Mouse (Mus musculus): Measurements from ENCODE around the gene Kcnc1. TPM values are rescaled to one million over a fixed set of nuclear protein-coding genes. Genes with fewer than 3 reads are reported as not detected.
A peak's percentile ranks its signal among the peaks of the same experiment; 100 is the strongest.

Gene Kcnc1
- polyA plus RNA-seq, 1 experiment from 2014 or later = 0.50 TPM

DNA sequence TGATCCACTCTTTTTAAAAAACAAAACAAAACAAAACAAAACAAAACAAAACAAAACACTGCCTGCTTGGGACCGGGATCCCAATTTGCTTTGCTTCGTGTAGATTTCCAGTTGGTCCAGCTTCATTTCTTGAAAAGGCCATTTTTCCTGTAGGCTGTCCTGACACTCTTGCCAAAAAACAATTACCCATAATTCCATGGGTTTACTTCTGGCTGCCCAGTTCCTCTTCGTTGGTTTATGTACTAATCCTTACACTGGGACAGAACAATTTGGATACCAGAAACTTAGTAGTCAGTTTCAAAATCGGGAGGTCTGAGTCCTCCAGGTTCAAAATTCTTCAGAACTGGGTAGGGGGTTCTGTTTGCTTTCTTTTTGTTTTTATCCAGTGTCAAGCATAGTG lies 6.1 kb upstream of the Kcnc1 start:
- no peak overlapping the region for H3K27ac ChIP-seq (ENCODE audit: low read length)
- H3K4me2 ChIP-seq (ENCODE audit: low read depth, low read length) = no peak overlapping the region
- WGBS = 61% methylated on average over 4 of the region's 4 CpGs
- no peaks in the 10 kb centered on the region for H3K4me1 ChIP-seq (ENCODE audit: control insufficient read depth, insufficient read depth, low read length)
- peaks cover 12% of the 10 kb centered on the region for H3K27me3 ChIP-seq (replicated peaks; ENCODE audit: control insufficient read depth, insufficient read depth, low read length)
- H3K36me3 ChIP-seq (ENCODE audit: control insufficient read depth, insufficient read depth, low read length) = no peaks in the 10 kb centered on the region
- no peak for ATAC-seq
- H3K4me3 ChIP-seq (ENCODE audit: low read length) = no peak overlapping the region
- no peak overlapping the region for H3K9ac ChIP-seq (ENCODE audit: low read depth, low read length)
- H3K9me3 ChIP-seq (ENCODE audit: control insufficient read depth, low read length) = no peaks in the 10 kb centered on the region

DNA sequence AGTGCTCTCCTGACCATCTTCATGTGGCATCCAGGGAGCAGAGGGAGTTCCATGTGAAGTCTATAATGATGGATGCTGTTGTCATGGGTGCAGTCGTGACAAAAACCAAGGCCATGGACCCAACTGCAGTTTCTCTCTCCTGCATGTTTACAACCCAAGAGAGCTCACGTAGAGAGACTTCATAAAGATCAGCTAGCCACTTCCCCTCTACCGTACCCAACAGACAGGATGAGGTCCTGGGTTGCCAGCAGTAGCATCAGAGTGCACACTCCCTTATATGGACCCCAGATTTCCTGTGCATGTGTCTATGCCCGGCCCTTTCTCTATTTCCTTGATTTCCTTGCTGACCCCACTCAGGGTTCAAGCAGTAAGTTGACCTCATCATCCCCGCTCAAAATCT lies 4.6 kb upstream of the Kcnc1 start:
- 54% methylated on average over 5 of the region's 5 CpGs for WGBS
- ATAC-seq = no peak
- no peak overlapping the region for H3K4me2 ChIP-seq (ENCODE audit: low read depth, low read length)
- H3K27me3 ChIP-seq (replicated peaks; ENCODE audit: control insufficient read depth, insufficient read depth, low read length) = peaks cover 18% of the 10 kb centered on the region
- no peak overlapping the region for H3K9ac ChIP-seq (ENCODE audit: low read depth, low read length)
- H3K4me1 ChIP-seq (ENCODE audit: control insufficient read depth, insufficient read depth, low read length) = peaks cover 5% of the 10 kb centered on the region
- H3K27ac ChIP-seq (ENCODE audit: low read length) = no peak overlapping the region
- no peak overlapping the region for H3K4me3 ChIP-seq (ENCODE audit: low read length)
- no peaks in the 10 kb centered on the region for H3K36me3 ChIP-seq (ENCODE audit: control insufficient read depth, insufficient read depth, low read length)
- H3K9me3 ChIP-seq (ENCODE audit: control insufficient read depth, low read length) = no peaks in the 10 kb centered on the region

DNA sequence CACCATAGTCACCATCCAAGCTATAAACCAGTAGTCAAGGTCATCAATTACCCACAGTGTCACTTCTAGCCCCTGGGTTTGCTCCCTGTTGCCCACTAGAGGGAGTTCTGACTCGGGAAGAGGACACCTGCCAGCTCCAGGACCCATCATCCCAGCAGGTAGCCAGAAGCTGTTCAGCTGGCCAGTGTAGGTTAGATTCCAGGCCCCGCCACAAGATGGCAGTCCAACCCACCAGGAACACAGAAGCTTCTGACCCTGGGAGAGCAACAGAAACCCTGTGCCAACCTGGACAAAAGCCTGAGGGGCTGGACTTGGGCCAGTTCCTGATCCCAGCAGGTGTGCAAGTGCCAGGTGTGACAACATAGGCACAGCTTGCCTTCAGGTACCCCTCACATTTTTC lies 3.2 kb upstream of the Kcnc1 start:
- H3K36me3 ChIP-seq (ENCODE audit: control insufficient read depth, insufficient read depth, low read length) = no peaks in the 10 kb centered on the region
- WGBS = 0% methylated on average over 2 of the region's 2 CpGs
- H3K4me3 ChIP-seq (ENCODE audit: low read length) = no peak overlapping the region
- no peak overlapping the region for H3K9ac ChIP-seq (ENCODE audit: low read depth, low read length)
- H3K4me2 ChIP-seq (ENCODE audit: low read depth, low read length) = no peak overlapping the region
- peaks cover 32% of the 10 kb centered on the region for H3K27me3 ChIP-seq (replicated peaks; ENCODE audit: control insufficient read depth, insufficient read depth, low read length)
- H3K9me3 ChIP-seq (ENCODE audit: control insufficient read depth, low read length) = no peaks in the 10 kb centered on the region
- H3K27ac ChIP-seq (ENCODE audit: low read length) = no peak overlapping the region
- peaks cover 15% of the 10 kb centered on the region for H3K4me1 ChIP-seq (ENCODE audit: control insufficient read depth, insufficient read depth, low read length)
- peak; percentile 44; the same call in 1 of the 2 replicates for ATAC-seq

DNA sequence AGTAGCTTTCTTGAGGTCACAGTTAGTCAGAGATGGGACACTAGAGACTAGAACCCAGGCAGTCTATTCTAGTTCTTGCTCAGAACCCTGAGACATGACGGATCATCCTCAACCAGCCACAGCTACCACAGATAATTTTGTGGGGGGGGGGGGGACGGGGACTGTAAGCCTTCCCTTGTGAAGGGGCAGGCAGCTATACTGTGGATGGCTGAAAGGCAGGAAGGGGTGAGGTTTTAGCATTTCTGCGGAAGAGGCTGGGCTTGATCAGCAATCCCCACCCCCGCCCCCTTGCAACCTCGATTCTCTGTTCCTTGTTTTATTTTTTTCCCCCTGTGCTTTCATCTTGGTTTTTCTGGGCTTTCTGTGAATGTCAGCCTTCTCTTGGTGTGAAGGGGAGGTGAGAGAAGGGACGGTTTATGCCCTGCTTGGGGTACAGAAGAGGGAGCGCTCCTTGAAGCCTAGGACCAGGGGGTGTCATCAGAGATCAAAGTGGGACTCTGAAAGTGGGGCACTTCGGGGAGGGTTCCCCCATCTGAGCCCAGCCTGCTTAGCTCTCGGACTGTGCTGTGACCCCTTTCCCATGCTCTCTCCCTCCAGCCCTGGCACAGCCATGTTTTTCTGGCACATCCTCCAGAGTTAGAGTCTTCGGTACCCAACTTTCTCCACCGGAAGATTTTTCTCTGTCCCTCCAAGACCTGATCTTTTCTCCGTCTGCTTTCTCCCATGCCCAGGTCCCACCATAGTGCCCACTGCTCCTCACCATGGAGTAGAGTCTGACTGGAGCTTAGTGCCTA lies 2.4 kb upstream of the Kcnc1 start:
- Histone ChIP-seq H3K4me1 (ENCODE audit: control insufficient read depth, insufficient read depth, low read length) (peaks cover 15% of the 10 kb centered on the region), H3K9me3 (ENCODE audit: control insufficient read depth, low read length) (no peaks in the 10 kb centered on the region), H3K27me3 (replicated peaks; ENCODE audit: control insufficient read depth, insufficient read depth, low read length) (peaks cover 40% of the 10 kb centered on the region), H3K4me2 (ENCODE audit: low read depth, low read length) (no peak overlapping the region), H3K4me3 (ENCODE audit: low read length) (no peak overlapping the region), H3K9ac (ENCODE audit: low read depth, low read length) (no peak overlapping the region), H3K27ac (ENCODE audit: low read length) (no peak overlapping the region), H3K36me3 (ENCODE audit: control insufficient read depth, insufficient read depth, low read length) (no peaks in the 10 kb centered on the region)
- no peak for ATAC-seq
- WGBS = 29% methylated on average over 12 of the region's 12 CpGs

DNA sequence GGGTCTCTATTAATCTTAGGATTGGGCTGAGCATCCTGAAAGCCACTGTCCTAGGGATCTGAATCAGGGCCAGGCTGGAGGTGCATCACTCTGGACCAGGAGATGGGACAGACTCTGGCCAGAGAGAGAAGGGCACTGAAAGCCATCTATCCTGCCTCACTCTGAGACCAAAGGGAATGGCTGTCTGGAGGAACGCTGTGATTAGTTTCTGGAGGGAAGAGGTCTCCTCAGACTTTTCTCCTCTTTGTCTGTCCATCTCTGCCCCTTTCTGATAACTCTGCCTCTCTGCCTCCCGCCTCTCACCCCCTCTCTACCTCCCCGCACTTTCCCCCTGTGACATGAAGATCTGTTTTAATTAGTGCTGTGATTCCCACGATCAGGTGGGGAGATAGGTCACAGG lies 1.4 kb upstream of the Kcnc1 start:
- no peaks in the 10 kb centered on the region for H3K9me3 ChIP-seq (ENCODE audit: control insufficient read depth, low read length)
- WGBS = 63% methylated on average over 4 of the region's 4 CpGs
- no peak overlapping the region for H3K27ac ChIP-seq (ENCODE audit: low read length)
- peaks cover 15% of the 10 kb centered on the region for H3K4me1 ChIP-seq (ENCODE audit: control insufficient read depth, insufficient read depth, low read length)
- H3K36me3 ChIP-seq (ENCODE audit: control insufficient read depth, insufficient read depth, low read length) = no peaks in the 10 kb centered on the region
- no peak for ATAC-seq
- H3K9ac ChIP-seq (ENCODE audit: low read depth, low read length) = no peak overlapping the region
- no peak overlapping the region for H3K4me2 ChIP-seq (ENCODE audit: low read depth, low read length)
- no peak overlapping the region for H3K4me3 ChIP-seq (ENCODE audit: low read length)
- H3K27me3 ChIP-seq (replicated peaks; ENCODE audit: control insufficient read depth, insufficient read depth, low read length) = peaks cover 50% of the 10 kb centered on the region

DNA sequence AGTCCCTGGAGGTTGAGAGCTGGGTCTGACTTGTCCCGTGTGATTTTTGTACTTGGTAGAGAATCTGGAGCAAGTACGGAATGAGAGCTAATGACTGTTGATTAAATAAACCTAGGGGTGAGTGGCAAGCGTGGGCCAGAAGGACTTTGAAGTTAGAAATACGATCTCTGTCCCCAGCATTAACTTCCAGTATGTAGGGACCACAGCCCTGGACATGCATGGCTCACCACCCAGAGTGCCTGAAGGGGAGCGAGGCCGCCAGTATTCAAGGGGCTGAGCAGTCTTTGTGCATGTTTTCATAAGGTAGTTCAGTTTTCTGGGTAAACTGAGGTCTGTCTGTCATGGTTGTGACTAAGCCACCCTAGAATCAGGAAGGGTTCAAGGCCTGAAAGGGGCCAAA lies 726 bp upstream of the Kcnc1 start:
- H3K9ac ChIP-seq (ENCODE audit: low read depth, low read length) = no peak overlapping the region
- H3K9me3 ChIP-seq (ENCODE audit: control insufficient read depth, low read length) = no peaks in the 10 kb centered on the region
- no peak overlapping the region for H3K27ac ChIP-seq (ENCODE audit: low read length)
- H3K36me3 ChIP-seq (ENCODE audit: control insufficient read depth, insufficient read depth, low read length) = no peaks in the 10 kb centered on the region
- 39% methylated on average over 6 of the region's 6 CpGs for WGBS
- H3K4me1 ChIP-seq (ENCODE audit: control insufficient read depth, insufficient read depth, low read length) = peaks cover 15% of the 10 kb centered on the region
- ATAC-seq = no peak
- H3K4me2 ChIP-seq (ENCODE audit: low read depth, low read length) = no peak overlapping the region
- peaks cover 53% of the 10 kb centered on the region for H3K27me3 ChIP-seq (replicated peaks; ENCODE audit: control insufficient read depth, insufficient read depth, low read length)
- no peak overlapping the region for H3K4me3 ChIP-seq (ENCODE audit: low read length)

DNA sequence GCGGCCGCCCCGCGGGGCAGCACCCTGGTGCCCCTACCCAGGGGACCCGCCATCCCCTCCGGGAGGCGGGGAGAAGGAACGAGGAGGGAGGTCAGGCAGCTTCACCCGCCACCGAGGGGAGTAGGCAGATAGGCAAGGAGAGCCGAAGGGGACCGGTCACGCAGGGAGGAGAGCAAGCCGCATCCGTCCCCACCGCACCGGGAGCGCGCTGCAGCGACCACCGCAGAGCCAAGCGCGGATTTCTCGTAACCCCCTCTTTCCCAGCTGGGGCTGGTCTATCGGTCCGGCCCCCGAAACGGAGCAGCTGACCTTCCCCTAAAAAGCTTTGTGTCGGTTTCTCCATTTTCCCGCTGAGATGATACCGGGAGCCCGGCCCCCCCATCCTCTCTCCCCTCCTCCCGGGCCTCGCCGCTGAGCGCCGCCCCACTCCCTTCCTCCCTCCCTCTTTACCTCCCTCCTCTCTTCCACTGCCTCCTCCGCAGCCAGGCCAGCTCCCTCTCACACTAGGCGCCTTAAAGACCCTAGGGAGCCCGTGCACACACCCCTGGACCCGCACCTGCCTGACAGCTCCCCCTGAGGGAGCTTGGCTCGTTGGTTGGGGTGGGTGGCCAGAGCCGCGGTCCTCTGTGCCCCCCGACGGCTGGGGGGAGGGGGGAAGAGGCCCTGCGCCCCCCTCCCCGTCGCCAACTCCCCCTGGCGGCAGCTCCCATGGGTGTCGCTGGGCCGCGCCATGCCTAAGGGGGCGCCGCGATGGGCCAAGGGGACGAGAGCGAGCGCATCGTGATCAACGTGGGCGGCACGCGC lies 833 bp downstream of the Kcnc1 start:
- Histone ChIP-seq H3K27me3 (replicated peaks; ENCODE audit: control insufficient read depth, insufficient read depth, low read length) (peaks cover 55% of the 10 kb centered on the region), H3K9ac (ENCODE audit: low read depth, low read length) (peak overlapping the region; percentile 32; the same call in 1 of the 2 replicates), H3K4me3 (ENCODE audit: low read length) (peak overlapping the region; percentile 50), H3K4me1 (ENCODE audit: control insufficient read depth, insufficient read depth, low read length) (peaks cover 15% of the 10 kb centered on the region), H3K9me3 (ENCODE audit: control insufficient read depth, low read length) (no peaks in the 10 kb centered on the region), H3K27ac (ENCODE audit: low read length) (no peak overlapping the region), H3K4me2 (ENCODE audit: low read depth, low read length) (peak overlapping the region; percentile 90), H3K36me3 (ENCODE audit: control insufficient read depth, insufficient read depth, low read length) (no peaks in the 10 kb centered on the region)
- no peak; the same call in 1 of the 2 replicates for ATAC-seq
- 2% methylated on average over 60 of the region's 64 CpGs for WGBS

DNA sequence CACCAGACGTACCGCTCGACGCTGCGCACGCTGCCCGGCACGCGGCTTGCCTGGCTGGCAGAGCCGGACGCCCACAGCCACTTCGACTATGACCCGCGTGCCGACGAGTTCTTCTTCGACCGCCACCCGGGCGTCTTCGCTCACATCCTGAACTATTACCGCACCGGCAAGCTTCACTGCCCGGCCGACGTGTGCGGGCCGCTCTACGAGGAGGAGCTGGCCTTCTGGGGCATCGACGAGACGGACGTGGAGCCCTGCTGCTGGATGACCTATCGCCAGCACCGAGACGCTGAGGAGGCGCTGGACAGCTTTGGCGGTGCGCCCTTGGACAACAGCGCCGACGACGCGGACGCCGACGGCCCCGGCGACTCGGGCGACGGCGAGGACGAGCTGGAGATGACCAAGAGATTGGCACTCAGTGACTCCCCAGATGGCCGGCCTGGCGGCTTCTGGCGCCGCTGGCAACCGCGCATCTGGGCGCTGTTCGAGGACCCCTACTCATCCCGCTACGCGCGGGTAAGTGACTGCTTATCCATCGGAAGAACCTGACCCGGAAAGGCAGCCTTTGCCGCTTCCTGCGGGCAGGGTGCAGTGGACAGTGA lies 1.5 kb downstream of the Kcnc1 start:
- no peak for ATAC-seq
- 13% methylated on average over 70 of the region's 70 CpGs for WGBS
- H3K27me3 ChIP-seq (replicated peaks; ENCODE audit: control insufficient read depth, insufficient read depth, low read length) = peaks cover 55% of the 10 kb centered on the region

DNA sequence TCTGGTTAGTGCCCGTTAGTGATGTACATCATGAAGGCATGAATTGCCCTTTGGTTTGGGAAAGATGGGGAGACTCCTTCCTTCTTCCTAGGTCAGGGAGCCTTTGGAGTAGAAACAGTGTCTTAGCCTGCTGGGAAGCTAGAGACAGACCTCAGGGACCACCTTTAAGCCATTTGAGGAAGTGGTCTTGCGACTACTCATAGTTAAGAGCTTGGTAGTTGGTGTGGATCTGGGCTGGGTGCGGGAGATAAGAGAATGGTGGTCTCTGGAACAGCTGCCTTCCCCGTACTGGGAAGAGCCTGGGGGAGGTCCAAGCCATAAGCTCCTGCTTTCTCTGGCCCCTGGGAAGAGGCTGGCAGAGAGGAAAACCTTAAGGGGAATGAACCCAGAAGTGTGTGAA lies 2.3 kb downstream of the Kcnc1 start:
- 63% methylated on average over 4 of the region's 4 CpGs for WGBS
- Histone ChIP-seq H3K9me3 (ENCODE audit: control insufficient read depth, low read length) (no peaks in the 10 kb centered on the region), H3K27me3 (replicated peaks; ENCODE audit: control insufficient read depth, insufficient read depth, low read length) (peaks cover 55% of the 10 kb centered on the region), H3K27ac (ENCODE audit: low read length) (no peak overlapping the region), H3K4me3 (ENCODE audit: low read length) (no peak overlapping the region), H3K9ac (ENCODE audit: low read depth, low read length) (no peak overlapping the region), H3K4me2 (ENCODE audit: low read depth, low read length) (no peak overlapping the region), H3K36me3 (ENCODE audit: control insufficient read depth, insufficient read depth, low read length) (no peaks in the 10 kb centered on the region), H3K4me1 (ENCODE audit: control insufficient read depth, insufficient read depth, low read length) (peaks cover 15% of the 10 kb centered on the region)
- ATAC-seq = no peak

More for the DNA sequence above, 1.5 kb downstream of the Kcnc1 start:
- Histone ChIP-seq H3K4me2 (ENCODE audit: low read depth, low read length) (no peak overlapping the region), H3K27ac (ENCODE audit: low read length) (no peak overlapping the region), H3K4me1 (ENCODE audit: control insufficient read depth, insufficient read depth, low read length) (peaks cover 15% of the 10 kb centered on the region), H3K36me3 (ENCODE audit: control insufficient read depth, insufficient read depth, low read length) (no peaks in the 10 kb centered on the region), H3K9ac (ENCODE audit: low read depth, low read length) (no peak overlapping the region), H3K4me3 (ENCODE audit: low read length) (peak overlapping the region; percentile 12; the same call in 1 of the 2 replicates), H3K9me3 (ENCODE audit: control insufficient read depth, low read length) (no peaks in the 10 kb centered on the region)

All from intestine, embryonic 16.5 days (tissue).